Mouse (Mus musculus) neural tube, embryonic 12.5 days (tissue): ENCODE results near the gene Cry2. TPM values are rescaled to one million over a fixed set of nuclear protein-coding genes. Genes with fewer than 3 reads are reported as not detected.

Experiments used
- ATAC-seq: fragments of 200-750 bp; cut with Nextera tagmentation; 2 replicates; pipeline ENCODE4 v1.8.0; 2017; ENCODE audit warnings: low read depth, mild to moderate bottlenecking, moderate TSS enrichment, moderate library complexity; ENCODE audit not compliant: low FRiP score
- H3K27ac ChIP-seq: fragments of 300-500 bp; sonication (generic); 2 replicates; pipeline ENCODE4 v1.5.1; 2016
- H3K27me3 ChIP-seq: fragments of 300-500 bp; sonication (generic); replicated peaks from 2 replicates; pipeline ENCODE4 v1.6.1; 2016; ENCODE audit warnings: mild to moderate bottlenecking
- H3K36me3 ChIP-seq: fragments of 300-500 bp; sonication (generic); 2 replicates; pipeline ENCODE4 v1.6.1; 2016; ENCODE audit warnings: mild to moderate bottlenecking
- H3K4me1 ChIP-seq: fragments of 300-500 bp; sonication (generic); 2 replicates; pipeline ENCODE4 v1.6.1; 2016
- H3K4me2 ChIP-seq: fragments of 300-500 bp; sonication (generic); replicated peaks from 2 replicates; pipeline ENCODE4 v1.6.1; 2016; ENCODE audit warnings: mild to moderate bottlenecking
- H3K4me3 ChIP-seq: fragments of 300-500 bp; sonication (generic); 2 replicates; pipeline ENCODE4 v1.5.1; 2016
- H3K9ac ChIP-seq: fragments of 300-500 bp; sonication (generic); 2 replicates; pipeline ENCODE4 v1.6.1; 2016; ENCODE audit warnings: mild to moderate bottlenecking
- H3K9me3 ChIP-seq: fragments of 300-500 bp; sonication (generic); 2 replicates; pipeline ENCODE4 v1.6.1; 2016; ENCODE audit warnings: mild to moderate bottlenecking
- WGBS: fragments of 180-500 bp; shearing (Covaris S2); methylation state at CpG from one replicate; pipeline ENCODE4 v1.1.7; 2016; 5-methylcytosine and 5-hydroxymethylcytosine counted together
- polyA plus RNA-seq: library from polyadenylated mRNA; unstranded; fragments of >200 nt; fragmentation: Nextera tagmentation; extraction: Ambion mirVana; gene quantifications from 2 replicates; pipeline ENCODE4 v1.2.1, GENCODE M21; 2016

Cry2 gene
- polyA plus RNA-seq, 1 experiment from 2014 or later: 33.6 TPM

DNA sequence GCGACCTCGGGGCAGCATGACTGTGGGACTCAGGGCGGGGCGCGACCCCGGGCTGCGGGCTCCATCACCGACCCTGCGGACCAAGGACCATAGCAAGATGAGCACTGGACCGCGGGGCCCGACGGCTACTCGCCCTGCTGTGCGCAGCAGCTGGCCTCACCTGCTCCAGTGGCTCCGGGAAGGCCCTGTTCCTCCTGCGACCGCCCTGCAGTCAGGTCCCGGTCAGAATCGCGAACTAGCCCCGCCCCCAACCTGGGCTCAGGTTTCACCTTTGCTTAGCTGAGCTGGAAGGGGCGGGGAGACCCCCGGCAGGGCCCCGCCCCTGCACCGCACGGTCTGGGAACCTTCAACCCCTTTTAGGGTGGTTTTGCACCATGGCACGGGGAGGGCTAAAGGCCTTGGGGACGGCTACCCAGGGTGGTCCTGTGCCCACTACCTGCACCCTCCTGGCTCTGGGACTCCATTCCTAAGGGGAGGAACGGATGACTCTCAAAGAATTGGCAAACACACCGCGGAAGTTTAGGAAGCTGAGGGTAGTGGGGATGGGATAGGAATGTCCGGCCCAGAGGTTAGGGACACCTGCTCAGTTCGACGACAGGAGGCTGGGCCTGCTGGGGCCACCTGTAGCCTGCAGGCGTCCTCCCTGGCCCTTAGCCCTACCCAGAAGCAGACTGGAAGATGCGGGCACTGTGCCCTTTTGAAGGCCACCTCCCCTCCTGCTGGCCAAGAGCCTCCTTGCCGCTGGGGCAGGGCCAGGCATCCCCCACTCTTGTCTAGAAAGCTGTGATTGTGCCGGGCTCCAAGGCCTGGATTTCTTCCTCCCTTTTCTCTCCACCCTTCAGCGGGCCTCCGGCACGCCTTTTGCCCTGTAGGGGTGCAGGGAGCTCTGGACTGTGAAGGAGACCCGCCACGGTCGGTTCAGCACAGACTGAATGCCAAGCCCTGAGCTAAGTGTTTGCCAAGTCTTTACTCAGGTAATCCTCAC lies 62.7 kb downstream of the Cry2 start:
- no peaks in the 10 kb centered on the region for H3K9me3 ChIP-seq
- peak overlapping the region; percentile 64 for H3K4me2 ChIP-seq
- H3K27ac ChIP-seq: no peak overlapping the region
- no peaks in the 10 kb centered on the region for H3K36me3 ChIP-seq
- ATAC-seq: no peak
- peaks cover 34% of the 10 kb centered on the region for H3K27me3 ChIP-seq
- H3K4me1 ChIP-seq: peaks cover 37% of the 10 kb centered on the region
- H3K9ac ChIP-seq: peak overlapping the region; percentile 42; the same call in 1 of the 2 replicates
- peak overlapping the region; percentile 33 for H3K4me3 ChIP-seq
- WGBS: 3% methylated on average over 45 of the region's 45 CpGs

DNA sequence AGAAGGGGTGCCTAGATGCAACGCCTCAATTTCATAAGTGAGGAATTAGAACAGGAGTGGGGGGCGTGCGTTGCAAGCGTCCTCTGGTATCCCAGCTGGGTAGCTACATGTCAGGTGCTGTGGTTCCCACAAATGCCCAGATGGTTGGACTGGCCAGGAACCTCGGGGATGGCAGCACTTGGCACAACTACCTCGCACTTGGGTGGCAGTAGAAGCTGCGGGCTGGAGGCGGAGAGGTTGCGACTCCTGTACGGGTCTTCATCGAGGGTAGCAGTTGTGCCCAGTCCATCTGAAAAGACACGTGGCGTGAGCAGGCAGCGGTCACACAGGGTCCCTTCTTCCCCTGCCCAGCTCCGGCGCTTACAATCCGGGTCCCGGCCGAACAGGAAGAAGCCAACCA lies 63.5 kb downstream of the Cry2 start:
- Histone ChIP-seq H3K36me3 (no peaks in the 10 kb centered on the region), H3K4me2 (peak overlapping the region; percentile 64), H3K9ac (peak overlapping the region; percentile 42; the same call in 1 of the 2 replicates), H3K9me3 (no peaks in the 10 kb centered on the region), H3K4me3 (peak overlapping the region; percentile 33), H3K4me1 (peaks cover 31% of the 10 kb centered on the region), H3K27ac (no peak overlapping the region), H3K27me3 (peaks cover 34% of the 10 kb centered on the region)
- ATAC-seq: no peak
- WGBS: 12% methylated on average over 19 of the region's 19 CpGs

DNA sequence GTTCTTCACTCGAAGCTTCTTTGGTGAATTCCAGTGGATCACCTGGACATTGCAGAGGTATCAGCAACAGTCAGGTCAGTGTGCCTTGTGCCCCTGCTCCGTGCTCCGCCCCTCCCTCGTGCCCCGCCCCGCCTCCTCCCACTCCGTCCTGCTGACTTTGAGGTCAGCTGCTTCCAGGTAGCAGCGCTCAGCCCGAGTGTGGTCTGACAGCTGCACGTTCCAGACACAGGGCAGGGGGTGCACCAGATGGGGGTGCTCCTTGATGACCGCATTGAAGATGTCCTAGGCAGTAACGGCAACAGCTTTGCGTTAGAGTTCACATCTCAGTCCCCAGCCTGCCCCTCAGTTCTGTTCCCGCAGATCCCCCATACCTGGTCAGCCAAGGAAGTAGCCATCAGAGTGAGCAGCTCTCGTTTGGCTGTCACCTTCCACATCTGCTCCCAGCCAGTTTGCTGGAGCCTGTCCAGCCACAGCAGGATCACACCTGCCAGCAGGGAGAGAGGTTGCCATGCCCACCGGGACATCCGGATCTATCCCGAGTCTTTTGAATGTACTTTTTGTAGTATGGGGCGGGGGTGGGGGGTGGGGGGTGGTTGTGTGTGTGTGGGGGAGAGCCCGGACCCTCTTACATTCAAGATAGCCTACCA lies 66.3 kb downstream of the Cry2 start:
- peaks cover 31% of the 10 kb centered on the region for H3K27me3 ChIP-seq

DNA sequence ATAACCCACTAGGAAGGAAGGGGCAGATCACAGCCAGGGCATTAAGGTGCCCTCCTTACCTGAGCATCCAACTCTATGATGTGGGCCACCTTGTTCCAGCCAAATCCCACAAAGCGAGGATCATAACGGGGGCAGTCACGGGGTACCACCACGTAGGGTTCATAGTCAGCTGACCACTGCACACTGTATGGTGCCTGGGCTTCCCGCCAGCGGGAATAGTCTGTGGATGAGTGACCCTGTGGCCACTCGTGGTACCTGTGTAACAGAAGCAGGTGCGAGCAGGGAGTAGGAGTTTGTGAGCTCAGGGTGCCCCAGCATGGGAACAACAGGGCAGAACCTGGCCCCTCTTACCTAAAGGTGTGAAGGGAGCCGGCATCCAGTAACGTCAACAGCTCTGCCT lies 68.3 kb downstream of the Cry2 start:
- H3K4me1 ChIP-seq: peaks cover 11% of the 10 kb centered on the region
- no peaks in the 10 kb centered on the region for H3K9me3 ChIP-seq
- H3K27ac ChIP-seq: no peak overlapping the region
- 94% methylated on average over 10 of the region's 10 CpGs for WGBS
- H3K27me3 ChIP-seq: peaks cover 21% of the 10 kb centered on the region
- no peak overlapping the region for H3K4me3 ChIP-seq
- no peak overlapping the region for H3K9ac ChIP-seq
- peaks cover 23% of the 10 kb centered on the region for H3K36me3 ChIP-seq
- ATAC-seq: no peak
- no peak overlapping the region for H3K4me2 ChIP-seq

More for the DNA sequence above, 66.3 kb downstream of the Cry2 start:
- Histone ChIP-seq H3K9me3 (no peaks in the 10 kb centered on the region), H3K4me1 (peaks cover 27% of the 10 kb centered on the region), H3K4me2 (no peak overlapping the region), H3K9ac (no peak overlapping the region), H3K4me3 (no peak overlapping the region), H3K27ac (no peak overlapping the region), H3K36me3 (peaks cover 16% of the 10 kb centered on the region)
- ATAC-seq: no peak
- 40% methylated on average over 20 of the region's 20 CpGs for WGBS

DNA sequence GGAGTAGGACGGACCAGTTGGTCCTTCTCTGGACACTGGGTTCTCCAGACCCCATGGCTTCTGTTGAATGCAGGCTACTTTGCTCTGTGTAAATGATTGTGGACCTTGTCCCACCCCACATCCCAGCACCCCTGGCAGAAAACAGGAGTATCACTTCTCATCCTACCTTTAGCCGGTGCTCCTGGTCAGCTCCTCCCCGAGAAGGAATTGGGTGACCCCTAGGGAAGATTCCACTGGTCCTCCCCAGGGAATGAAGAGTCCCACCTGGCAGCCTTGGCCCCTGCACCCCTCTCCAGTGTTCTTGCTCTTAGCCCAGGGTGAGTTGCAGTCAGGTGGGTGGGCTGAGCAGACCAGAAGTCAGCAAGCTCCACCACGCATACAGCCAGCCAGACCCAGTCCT lies 69.8 kb downstream of the Cry2 start:
- Histone ChIP-seq H3K9me3 (no peaks in the 10 kb centered on the region), H3K9ac (no peak overlapping the region), H3K4me3 (no peak overlapping the region), H3K27me3 (peaks cover 6% of the 10 kb centered on the region; the same call in 1 of the 2 replicates), H3K4me1 (peaks cover 3% of the 10 kb centered on the region; the same call in 1 of the 2 replicates), H3K27ac (no peak overlapping the region), H3K4me2 (no peak overlapping the region), H3K36me3 (peaks cover 36% of the 10 kb centered on the region)
- ATAC-seq: no peak
- 96% methylated on average over 4 of the region's 4 CpGs for WGBS

DNA sequence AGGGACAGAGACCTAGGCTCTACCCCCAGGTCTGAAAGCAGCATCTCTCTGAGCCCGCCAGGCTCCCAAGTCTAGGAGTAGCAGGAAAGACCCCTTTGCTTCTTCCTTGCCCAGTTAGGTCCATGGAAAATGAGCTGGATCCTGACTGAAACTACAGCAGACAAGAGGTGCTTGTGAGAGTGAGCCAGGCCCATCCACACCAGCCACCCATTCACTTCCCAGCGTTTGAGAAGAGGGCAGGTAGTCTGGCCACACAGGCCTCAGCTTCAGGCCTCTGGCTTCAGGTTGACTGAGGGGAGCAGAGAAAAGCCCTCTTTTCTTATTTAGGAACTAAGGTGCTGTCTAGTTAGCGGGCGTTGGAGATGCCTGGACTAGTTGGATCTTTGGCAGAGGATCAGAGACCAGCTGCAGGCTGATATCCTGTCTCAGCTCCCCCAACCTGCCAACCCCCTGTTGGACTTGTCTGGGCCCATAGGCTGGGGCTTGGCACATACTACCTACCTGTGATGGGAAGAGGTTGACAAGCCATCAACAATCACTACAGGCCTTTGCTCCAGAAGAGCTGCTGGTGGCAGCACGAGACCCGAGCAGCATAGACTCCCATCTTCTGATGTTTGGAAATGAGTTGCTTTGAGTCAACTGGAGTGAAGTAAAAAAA lies 71.1 kb downstream of the Cry2 start:
- Histone ChIP-seq H3K36me3 (peaks cover 49% of the 10 kb centered on the region), H3K9ac (no peak overlapping the region), H3K9me3 (no peaks in the 10 kb centered on the region), H3K27me3 (no peaks in the 10 kb centered on the region), H3K27ac (no peak overlapping the region), H3K4me2 (no peak overlapping the region), H3K4me1 (peaks cover 3% of the 10 kb centered on the region; the same call in 1 of the 2 replicates), H3K4me3 (no peak overlapping the region)
- WGBS: 94% methylated on average over 6 of the region's 6 CpGs
- ATAC-seq: no peak

DNA sequence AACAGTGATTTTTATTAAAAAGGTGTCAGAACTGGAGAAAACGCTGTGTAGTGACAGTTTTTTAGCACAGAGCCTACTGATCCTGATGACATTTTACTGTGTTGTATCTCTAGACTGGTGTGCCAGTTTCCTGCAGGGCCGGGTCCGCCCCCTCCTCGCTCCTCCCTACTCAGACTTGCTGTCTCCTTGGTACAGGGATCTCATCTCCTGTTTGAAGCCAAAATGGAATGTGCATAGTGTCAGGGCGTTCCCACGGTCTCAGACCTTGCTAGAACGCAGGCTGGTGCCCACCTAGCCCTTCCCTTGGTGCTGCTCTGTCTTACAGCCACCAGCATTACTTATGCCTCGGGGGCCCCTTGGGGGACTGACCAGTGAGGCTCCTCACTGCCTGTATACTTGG lies 72.0 kb downstream of the Cry2 start:
- ATAC-seq: no peak
- 90% methylated on average over 8 of the region's 8 CpGs for WGBS
- peaks cover 56% of the 10 kb centered on the region for H3K36me3 ChIP-seq
- H3K9me3 ChIP-seq: no peaks in the 10 kb centered on the region
- H3K4me1 ChIP-seq: peaks cover 3% of the 10 kb centered on the region; the same call in 1 of the 2 replicates
- H3K9ac ChIP-seq: no peak overlapping the region
- no peak overlapping the region for H3K4me2 ChIP-seq
- no peaks in the 10 kb centered on the region for H3K27me3 ChIP-seq
- no peak overlapping the region for H3K27ac ChIP-seq
- no peak overlapping the region for H3K4me3 ChIP-seq

DNA sequence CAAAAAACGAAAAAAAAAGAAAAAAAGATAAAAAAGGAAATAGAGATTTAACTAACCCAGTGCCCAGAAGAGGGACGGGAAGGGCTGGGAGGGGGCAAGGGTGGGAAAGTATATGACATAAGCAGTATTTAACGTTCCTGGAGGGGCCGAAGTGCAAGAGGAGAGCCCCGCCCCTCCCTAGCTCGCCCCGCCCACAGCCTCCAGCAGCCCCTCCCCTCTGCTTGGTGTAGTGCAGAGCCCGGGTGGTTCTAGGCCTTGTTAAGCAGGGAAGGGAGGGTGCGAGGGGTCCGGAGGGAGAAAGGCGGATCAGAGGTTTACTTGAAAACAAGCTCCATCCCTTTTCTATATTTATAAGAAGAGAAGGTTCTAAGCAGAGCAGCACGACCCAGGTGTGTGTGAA lies 73.0 kb downstream of the Cry2 start:
- Histone ChIP-seq H3K4me2 (no peak overlapping the region), H3K4me3 (no peak overlapping the region), H3K9ac (no peak overlapping the region), H3K36me3 (peaks cover 57% of the 10 kb centered on the region), H3K4me1 (peaks cover 3% of the 10 kb centered on the region; the same call in 1 of the 2 replicates), H3K27ac (no peak overlapping the region), H3K27me3 (no peaks in the 10 kb centered on the region), H3K9me3 (no peaks in the 10 kb centered on the region)
- WGBS: 19% methylated on average over 12 of the region's 12 CpGs
- peak; percentile 30 for ATAC-seq

DNA sequence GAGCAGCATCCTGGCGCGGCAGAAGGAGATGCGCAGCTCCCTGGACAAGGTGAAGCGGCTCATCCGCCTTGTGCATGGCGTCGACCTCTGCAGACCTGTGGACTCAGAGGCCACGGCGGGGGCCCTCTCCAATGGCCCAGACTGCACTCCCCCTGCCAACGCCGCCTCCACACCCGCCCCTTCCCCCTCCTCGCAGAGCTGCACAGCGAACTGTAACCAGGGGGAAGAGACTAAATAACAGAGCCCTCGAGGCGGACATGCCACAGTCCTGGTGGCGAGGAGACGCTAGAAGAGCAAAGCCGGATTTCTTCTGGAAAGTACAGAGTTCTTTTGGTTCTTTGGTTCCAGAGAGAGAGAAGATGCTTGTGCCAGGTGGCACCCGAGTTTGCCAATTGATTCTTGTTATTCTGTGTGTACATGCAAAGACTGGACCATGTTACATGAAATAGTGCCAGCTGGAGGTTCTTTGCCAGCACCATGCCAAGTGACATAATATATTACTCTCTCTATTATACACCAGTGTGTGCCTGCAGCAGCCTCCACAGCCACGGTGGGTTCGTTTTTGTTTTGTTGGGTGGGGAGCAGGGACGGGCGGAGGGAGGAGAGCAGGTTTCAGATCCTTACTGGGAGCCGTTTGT lies 73.5 kb downstream of the Cry2 start:
- ATAC-seq: peak; percentile 63

DNA sequence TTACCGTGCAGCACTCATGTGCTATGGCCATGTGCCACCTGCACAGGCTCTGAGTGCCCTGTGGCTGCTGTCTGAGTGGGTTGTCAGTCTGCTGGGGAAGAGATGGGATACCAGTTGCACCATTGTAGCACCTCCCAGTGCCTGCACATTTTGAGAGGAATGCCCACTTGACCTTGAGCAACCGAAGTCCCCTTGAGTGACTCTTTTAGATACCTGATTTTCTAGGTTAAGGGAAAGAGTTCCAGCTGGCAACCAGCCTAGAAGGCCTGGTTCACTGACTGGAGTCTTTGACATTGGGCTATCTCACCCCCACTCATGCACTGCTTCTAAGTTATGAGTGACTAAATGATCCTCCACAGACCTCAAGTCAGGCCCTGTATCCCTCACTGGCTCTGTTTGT lies 74.5 kb downstream of the Cry2 start:
- Histone ChIP-seq H3K36me3 (peaks cover 57% of the 10 kb centered on the region), H3K4me2 (no peak overlapping the region), H3K9ac (no peak overlapping the region), H3K4me3 (no peak overlapping the region), H3K27ac (no peak overlapping the region), H3K27me3 (no peaks in the 10 kb centered on the region), H3K4me1 (peaks cover 3% of the 10 kb centered on the region; the same call in 1 of the 2 replicates), H3K9me3 (no peaks in the 10 kb centered on the region)
- ATAC-seq: no peak
- 95% methylated on average over 2 of the region's 2 CpGs for WGBS

More for the DNA sequence above, 73.5 kb downstream of the Cry2 start:
- Histone ChIP-seq H3K4me2 (no peak overlapping the region), H3K4me3 (no peak overlapping the region), H3K27ac (0 out of 2 replicates have a peak overlapping the region, but pooled peaks have one; percentile 5), H3K9me3 (no peaks in the 10 kb centered on the region), H3K4me1 (peaks cover 3% of the 10 kb centered on the region; the same call in 1 of the 2 replicates), H3K9ac (no peak overlapping the region), H3K36me3 (peaks cover 57% of the 10 kb centered on the region), H3K27me3 (no peaks in the 10 kb centered on the region)
- 64% methylated on average over 25 of the region's 25 CpGs for WGBS

DNA sequence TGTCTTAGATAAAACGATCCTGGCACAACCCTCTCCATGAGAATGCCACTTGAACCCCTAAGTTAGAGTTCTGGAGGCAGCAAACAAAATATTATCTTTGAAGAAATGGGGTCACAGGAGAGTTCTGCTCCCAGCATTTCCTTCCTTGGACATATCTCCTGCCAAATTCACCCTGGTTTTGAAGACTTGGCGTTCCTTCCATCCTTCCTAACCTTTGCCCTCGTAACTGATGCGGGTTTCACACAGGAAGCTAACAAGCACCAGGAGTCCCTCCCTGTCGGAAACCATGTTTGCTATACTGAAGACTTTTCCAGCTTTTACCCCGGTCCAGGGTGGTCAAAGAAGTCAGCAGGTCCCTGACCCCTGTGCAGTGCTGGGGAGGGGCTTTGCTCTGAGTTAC lies 79.6 kb downstream of the Cry2 start:
- Histone ChIP-seq H3K9ac (no peak overlapping the region), H3K27ac (no peak overlapping the region), H3K4me1 (no peaks in the 10 kb centered on the region), H3K36me3 (peaks cover 57% of the 10 kb centered on the region), H3K4me3 (no peak overlapping the region), H3K27me3 (no peaks in the 10 kb centered on the region), H3K4me2 (no peak overlapping the region), H3K9me3 (no peaks in the 10 kb centered on the region)
- WGBS: 71% methylated on average over 6 of the region's 6 CpGs
- ATAC-seq: no peak
